Mouse (Mus musculus) stomach, embryonic 14.5 days (tissue): ENCODE results near the gene Atg2b. TPM values are rescaled to one million over a fixed set of nuclear protein-coding genes. Genes with fewer than 3 reads are reported as not detected.
A peak's percentile ranks its signal among the peaks of the same experiment; 100 is the strongest.

Experiments used
- ATAC-seq: fragments of 200-750 bp; cut with Nextera tagmentation; 2 replicates; pipeline ENCODE4 v1.8.0; 2017; ENCODE audit warnings: low read depth, moderate TSS enrichment; ENCODE audit not compliant: insufficient number of reproducible peaks, insufficient read depth, low FRiP score
- H3K27ac ChIP-seq: fragments of 300-500 bp; sonication (generic); 2 replicates; pipeline ENCODE4 v1.5.1; 2014; ENCODE audit warnings: mild to moderate bottlenecking, low read length, moderate library complexity, mixed read lengths
- H3K27me3 ChIP-seq: fragments of 300-500 bp; sonication (generic); 2 replicates; pipeline ENCODE4 v1.6.1; 2014; ENCODE audit warnings: low read length, control low read depth, mixed read lengths; ENCODE audit not compliant: control insufficient read depth, insufficient read depth
- H3K36me3 ChIP-seq: fragments of 300-500 bp; sonication (generic); 2 replicates; pipeline ENCODE4 v1.6.1; 2014; ENCODE audit warnings: mild to moderate bottlenecking, control low read depth, low read length, moderate library complexity, mixed read lengths; ENCODE audit not compliant: control insufficient read depth, insufficient read depth
- H3K4me1 ChIP-seq: fragments of 300-500 bp; sonication (generic); 2 replicates; pipeline ENCODE4 v1.6.1; 2014; ENCODE audit warnings: low read length, control low read depth, mixed read lengths; ENCODE audit not compliant: control insufficient read depth, insufficient read depth
- H3K4me2 ChIP-seq: fragments of 300-500 bp; sonication (generic); replicated peaks from 2 replicates; pipeline ENCODE4 v1.6.1; 2014; ENCODE audit warnings: low read depth, low read length, control low read depth
- H3K4me3 ChIP-seq: fragments of 300-500 bp; sonication (generic); 2 replicates; pipeline ENCODE4 v1.5.1; 2014; ENCODE audit warnings: low read depth, low read length, control low read depth
- H3K9ac ChIP-seq: fragments of 300-500 bp; sonication (generic); replicated peaks from 2 replicates; pipeline ENCODE4 v1.6.1; 2014; ENCODE audit warnings: low read depth, mild to moderate bottlenecking, control low read depth, low read length, moderate library complexity, mixed read lengths
- H3K9me3 ChIP-seq: fragments of 300-500 bp; sonication (generic); 2 replicates; pipeline ENCODE4 v1.6.1; 2016; ENCODE audit warnings: low read depth, low read length, control low read depth; ENCODE audit not compliant: control insufficient read depth
- WGBS: fragments of 180-500 bp; shearing (Covaris S2); extraction: QIAGEN DNeasy Blood & Tissue Kit; methylation state at CpG from one replicate; pipeline ENCODE4 v1.1.7; 2014; 5-methylcytosine and 5-hydroxymethylcytosine counted together
- polyA plus RNA-seq: library from polyadenylated mRNA; unstranded; fragments of >200 nt; fragmentation: Nextera tagmentation; extraction: Ambion mirVana; gene quantifications from 2 replicates; pipeline ENCODE4 v1.2.1, GENCODE M21; 2014

Gene Atg2b
- polyA plus RNA-seq, 1 experiment from 2014 or later = 15.8 TPM

DNA sequence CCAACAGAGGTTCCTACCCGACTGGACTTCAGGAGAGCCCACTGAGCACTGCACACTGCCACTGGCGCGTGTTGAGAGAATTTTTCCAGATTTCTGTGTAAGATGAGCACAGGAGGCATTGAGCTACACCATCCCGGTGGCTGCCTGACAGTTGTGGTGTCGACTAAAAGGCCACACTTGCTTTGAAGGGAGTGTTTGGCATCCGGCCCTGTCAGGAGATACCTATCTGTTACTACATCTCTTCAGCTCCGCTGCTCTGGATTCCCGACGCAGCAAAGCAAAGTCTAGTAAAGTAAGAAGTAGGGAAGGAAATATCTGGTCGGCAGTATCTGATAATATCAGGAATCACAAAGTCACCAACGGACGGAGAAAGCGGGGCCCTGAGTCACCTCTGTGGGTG is 4.4 kb upstream of the Atg2b start:
- H3K4me1 ChIP-seq = peaks cover 8% of the 10 kb centered on the region; the same call in 1 of the 2 replicates
- no peak overlapping the region for H3K9ac ChIP-seq
- H3K4me2 ChIP-seq = no peak overlapping the region
- H3K9me3 ChIP-seq = no peaks in the 10 kb centered on the region
- H3K4me3 ChIP-seq = no peak overlapping the region
- peaks cover 3% of the 10 kb centered on the region; the same call in 1 of the 2 replicates for H3K36me3 ChIP-seq
- H3K27ac ChIP-seq = no peak overlapping the region
- no peak for ATAC-seq
- H3K27me3 ChIP-seq = no peaks in the 10 kb centered on the region
- WGBS = 94% methylated on average over 13 of the region's 13 CpGs

DNA sequence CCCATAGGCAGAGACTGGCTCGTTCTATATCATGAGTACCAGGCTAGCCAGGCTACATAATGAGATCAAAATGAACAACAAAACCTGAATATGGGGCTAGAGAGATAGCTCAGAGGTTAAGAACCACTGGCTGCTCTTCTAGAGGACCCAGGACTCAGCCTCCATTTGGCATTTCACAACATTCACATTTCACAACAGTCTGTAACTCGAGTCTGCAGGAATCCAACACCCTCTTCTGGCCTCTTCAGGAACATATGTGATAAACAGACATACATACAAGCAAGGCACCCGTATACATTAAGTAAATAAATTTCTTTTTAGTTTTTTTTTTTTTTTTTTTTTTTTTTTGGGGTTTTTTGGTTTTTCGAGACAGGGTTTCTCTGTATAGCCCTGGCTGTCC is 3.5 kb upstream of the Atg2b start:
- no peak overlapping the region for H3K9ac ChIP-seq
- H3K27ac ChIP-seq = no peak overlapping the region
- no peaks in the 10 kb centered on the region for H3K27me3 ChIP-seq
- H3K36me3 ChIP-seq = peaks cover 3% of the 10 kb centered on the region; the same call in 1 of the 2 replicates
- ATAC-seq = no peak
- H3K4me3 ChIP-seq = no peak overlapping the region
- H3K4me2 ChIP-seq = no peak overlapping the region
- no peaks in the 10 kb centered on the region for H3K9me3 ChIP-seq
- H3K4me1 ChIP-seq = peaks cover 11% of the 10 kb centered on the region; the same call in 1 of the 2 replicates
- whole genome bisulfite sequencing = 84% methylated on average over 3 of the region's 4 CpGs

DNA sequence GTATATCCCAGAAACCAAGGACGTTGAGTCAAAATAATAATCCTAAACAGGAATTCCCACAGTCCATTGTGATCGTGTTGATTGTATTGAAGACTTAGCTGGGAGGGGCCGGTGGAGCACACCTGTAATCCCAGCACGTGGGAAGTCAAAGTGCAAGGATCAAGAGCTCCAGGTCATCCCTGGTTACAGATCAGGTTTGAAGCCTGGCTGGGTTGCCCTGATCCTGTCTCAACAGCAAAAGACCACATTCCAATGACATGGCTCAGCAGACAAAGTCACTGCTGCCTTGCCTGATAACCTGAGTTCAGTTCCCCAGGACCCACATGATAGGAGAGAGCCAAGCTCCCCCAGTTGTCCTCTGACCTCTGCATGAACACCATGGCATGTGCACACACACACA is 2.4 kb upstream of the Atg2b start:
- Histone ChIP-seq H3K9ac (no peak overlapping the region), H3K4me1 (peaks cover 15% of the 10 kb centered on the region; the same call in 1 of the 2 replicates), H3K36me3 (peaks cover 3% of the 10 kb centered on the region; the same call in 1 of the 2 replicates), H3K9me3 (no peaks in the 10 kb centered on the region), H3K27me3 (no peaks in the 10 kb centered on the region), H3K27ac (no peak overlapping the region), H3K4me2 (no peak overlapping the region), H3K4me3 (no peak overlapping the region)
- 81% methylated on average over 4 of the region's 4 CpGs for WGBS
- ATAC-seq = no peak

DNA sequence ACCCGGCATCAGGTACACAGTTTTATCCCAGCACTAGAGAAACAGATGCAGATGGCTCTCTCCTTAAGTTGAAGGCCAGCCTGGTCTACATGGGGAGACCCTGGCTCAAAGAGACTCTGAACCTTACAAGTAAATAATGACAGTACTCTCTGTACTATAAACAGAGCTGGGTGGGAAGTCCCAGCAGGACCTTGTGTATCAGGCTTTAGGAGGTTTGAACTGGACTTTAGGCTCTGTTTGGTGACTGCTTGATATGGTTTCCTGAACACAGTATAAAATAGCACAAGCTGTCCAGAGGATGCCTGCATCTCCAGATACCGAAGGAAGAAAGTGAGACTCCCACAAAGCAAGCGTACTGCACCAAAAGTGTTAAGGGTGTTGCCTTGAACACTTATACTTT is 1.8 kb upstream of the Atg2b start:
- H3K27ac ChIP-seq = no peak overlapping the region
- H3K27me3 ChIP-seq = no peaks in the 10 kb centered on the region
- no peaks in the 10 kb centered on the region for H3K9me3 ChIP-seq
- no peak overlapping the region for H3K4me2 ChIP-seq
- no peak overlapping the region for H3K9ac ChIP-seq
- H3K4me3 ChIP-seq = no peak overlapping the region
- H3K36me3 ChIP-seq = peaks cover 3% of the 10 kb centered on the region; the same call in 1 of the 2 replicates
- peaks cover 15% of the 10 kb centered on the region; the same call in 1 of the 2 replicates for H3K4me1 ChIP-seq
- 96% methylated on average over 3 of the region's 3 CpGs for WGBS
- ATAC-seq = no peak

DNA sequence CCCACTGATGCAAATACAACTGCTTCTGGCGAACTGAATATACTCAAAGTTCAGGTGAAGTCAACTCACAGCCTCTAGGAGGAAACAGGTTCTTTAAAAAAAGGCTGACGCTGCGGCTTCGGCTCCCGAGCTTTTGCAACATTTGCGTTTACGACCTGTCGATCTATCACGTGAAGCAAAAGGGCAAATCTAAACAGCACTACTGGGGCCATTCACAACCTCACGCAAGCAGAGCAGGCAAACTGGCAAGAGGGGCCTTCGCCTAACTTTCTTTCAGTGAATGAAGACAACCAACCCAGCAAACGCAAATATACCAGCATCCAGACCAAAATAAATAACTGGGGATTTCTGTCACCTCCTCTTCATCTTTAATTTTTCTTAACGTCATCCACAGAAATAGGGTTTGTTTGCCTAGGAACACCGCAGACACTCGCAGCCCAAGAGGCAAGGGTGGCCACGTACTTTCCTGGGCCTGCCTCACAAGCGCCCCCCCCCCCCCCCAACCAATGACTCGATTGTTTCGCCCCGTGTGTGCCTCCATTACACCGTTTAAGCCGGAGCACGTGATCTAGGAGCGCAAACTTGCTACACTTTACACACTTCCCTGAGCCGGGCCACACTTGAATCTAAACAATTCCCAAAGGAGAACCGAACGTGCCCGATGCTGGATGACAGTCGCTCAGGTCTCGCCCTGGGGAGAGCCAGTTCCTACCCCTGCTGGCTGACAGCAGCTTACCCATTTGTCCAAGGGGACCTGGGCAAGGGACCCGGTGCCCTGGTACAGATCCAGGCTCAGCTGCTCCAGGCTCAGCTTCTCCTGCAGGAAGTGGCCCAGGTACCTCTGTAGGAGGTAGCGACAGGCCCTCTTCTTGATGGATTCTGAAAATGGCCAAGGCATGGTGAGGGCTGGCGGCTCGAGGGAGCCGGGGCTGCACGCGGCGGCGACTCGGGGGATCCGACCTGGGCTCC is 794 bp downstream of the Atg2b start, which contains the start of gene Gskip:
TSS of gene Gskip (plus strand) at position 897 of the 969 bp plus-strand sequence.
- no peaks in the 10 kb centered on the region for H3K27me3 ChIP-seq
- peaks cover 15% of the 10 kb centered on the region; the same call in 1 of the 2 replicates for H3K4me1 ChIP-seq
- H3K36me3 ChIP-seq = 0 out of 2 replicates have a peak, but pooled peaks cover 1% of the 10 kb centered on the region
- no peaks in the 10 kb centered on the region for H3K9me3 ChIP-seq
- no peak for ATAC-seq
- H3K4me3 ChIP-seq = peak within 1 kb of the TSS; percentile 62
- H3K27ac ChIP-seq = peak within 1 kb of the TSS; percentile 82
- under 1% methylated on average over 41 of the region's 41 CpGs for WGBS
- peak within 1 kb of the TSS; percentile 87 for H3K4me2 ChIP-seq
- H3K9ac ChIP-seq = peak within 1 kb of the TSS; percentile 73

- H3K27ac ChIP-seq = no peak overlapping the region
- H3K36me3 ChIP-seq = peaks cover 7% of the 10 kb centered on the region
- WGBS = 68% methylated on average over 3 of the region's 3 CpGs
- H3K27me3 ChIP-seq = no peaks in the 10 kb centered on the region
- H3K9me3 ChIP-seq = no peaks in the 10 kb centered on the region
- no peak overlapping the region for H3K9ac ChIP-seq
- peaks cover 7% of the 10 kb centered on the region; the same call in 1 of the 2 replicates for H3K4me1 ChIP-seq
- H3K4me3 ChIP-seq = no peak overlapping the region
- no peak overlapping the region for H3K4me2 ChIP-seq
- ATAC-seq = no peak
Measured at GRCm38 (mm10) chr12:105678762-105679161, 6.2 kb downstream of the Atg2b start.

DNA sequence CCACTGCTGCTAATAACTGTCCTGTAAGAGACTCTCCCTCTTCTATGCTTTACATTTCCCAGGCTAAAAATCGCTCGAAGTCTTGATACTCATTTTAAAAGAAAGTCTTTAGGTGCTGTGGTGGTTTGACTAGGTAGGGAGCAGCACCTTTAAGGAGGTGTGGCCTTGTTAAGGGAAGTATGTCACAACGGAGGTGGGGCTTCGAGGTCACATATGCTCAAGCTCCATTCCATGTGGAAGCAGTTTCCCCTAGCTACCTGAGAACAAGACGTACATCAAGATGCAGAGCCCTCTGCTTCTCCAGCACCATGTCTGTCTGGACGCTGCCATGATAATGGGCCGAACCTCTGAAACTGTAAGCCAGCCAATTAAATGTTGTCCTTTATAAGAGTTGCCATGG is 6.8 kb downstream of the Atg2b start:
- no peaks in the 10 kb centered on the region for H3K9me3 ChIP-seq
- no peak overlapping the region for H3K9ac ChIP-seq
- H3K27me3 ChIP-seq = no peaks in the 10 kb centered on the region
- peaks cover 12% of the 10 kb centered on the region for H3K36me3 ChIP-seq
- no peak overlapping the region for H3K4me3 ChIP-seq
- no peak overlapping the region for H3K27ac ChIP-seq
- no peak for ATAC-seq
- 91% methylated on average over 7 of the region's 7 CpGs for WGBS
- peaks cover 1% of the 10 kb centered on the region; the same call in 1 of the 2 replicates for H3K4me1 ChIP-seq
- no peak overlapping the region for H3K4me2 ChIP-seq

DNA sequence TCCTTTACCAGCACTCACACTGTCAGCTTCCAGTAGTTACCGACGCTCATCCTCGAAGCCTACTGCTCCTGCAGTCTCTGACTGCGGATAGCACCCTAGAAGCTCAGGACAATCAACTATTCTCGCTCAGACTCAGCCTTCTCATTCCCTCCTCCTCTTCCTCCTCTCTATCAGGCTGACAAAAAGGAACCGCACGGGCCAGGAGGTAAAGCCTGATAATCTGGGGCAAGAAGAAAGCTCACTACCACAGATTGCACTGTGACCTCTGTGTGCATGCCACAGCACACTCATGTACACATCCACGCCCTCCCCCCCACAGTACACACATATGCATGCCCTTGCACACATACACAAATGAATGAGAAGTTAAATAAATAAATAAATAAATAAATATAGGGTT is 8.7 kb downstream of the Atg2b start:
- Histone ChIP-seq H3K4me1 (no peaks in the 10 kb centered on the region), H3K27ac (no peak overlapping the region), H3K36me3 (peaks cover 20% of the 10 kb centered on the region), H3K9ac (no peak overlapping the region), H3K4me2 (no peak overlapping the region), H3K9me3 (no peaks in the 10 kb centered on the region), H3K4me3 (no peak overlapping the region), H3K27me3 (no peaks in the 10 kb centered on the region)
- WGBS = 85% methylated on average over 8 of the region's 8 CpGs
- no peak for ATAC-seq
